Mouse (Mus musculus) retina, adult 2 months (tissue): Measurements from ENCODE around the gene Suclg2.

Experiments used
- DNase-seq: peaks from one replicate; pipeline ENCODE4 v3.0.0-alpha.2; 2012; ENCODE audit warnings: low read depth, low spot score

The Suclg2 gene

GRCm38 (mm10) chr6:95563355-95564009 is 155.1 kb downstream of the Suclg2 start:
- DNase-seq = no peak

GRCm38 (mm10) chr6:95556320-95556719 is 162.3 kb downstream of the Suclg2 start:
- DNase-seq = no peak

GRCm38 (mm10) chr6:95552339-95552950 is 166.2 kb downstream of the Suclg2 start:
- no peak for DNase-seq

GRCm38 (mm10) chr6:95551000-95551399 is 167.6 kb downstream of the Suclg2 start:
- DNase-seq = no peak

- no peak for DNase-seq
Measured at GRCm38 (mm10) chr6:95546189-95546832, 172.3 kb downstream of the Suclg2 start.

- no peak for DNase-seq
Measured at GRCm38 (mm10) chr6:95545714-95546113, 172.9 kb downstream of the Suclg2 start.

- DNase-seq = no peak
Measured at GRCm38 (mm10) chr6:95545296-95545695, 173.3 kb downstream of the Suclg2 start.

GRCm38 (mm10) chr6:95535191-95535590 is 183.4 kb downstream of the Suclg2 start:
- no peak for DNase-seq

- no peak for DNase-seq
Measured at GRCm38 (mm10) chr6:95519846-95520245, 198.8 kb downstream of the Suclg2 start.

- no peak for DNase-seq
Measured at GRCm38 (mm10) chr6:95518406-95518805, 200.2 kb downstream of the Suclg2 start.

- no peak for DNase-seq
Measured at GRCm38 (mm10) chr6:95515721-95516120, 202.9 kb downstream of the Suclg2 start.

GRCm38 (mm10) chr6:95514726-95515125 is 203.9 kb downstream of the Suclg2 start:
- no peak for DNase-seq

GRCm38 (mm10) chr6:95511689-95512088 is 206.9 kb downstream of the Suclg2 start:
- DNase-seq = no peak

- DNase-seq = no peak
Measured at GRCm38 (mm10) chr6:95500771-95501170, 217.8 kb downstream of the Suclg2 start.

GRCm38 (mm10) chr6:95499639-95500038 is 219.0 kb downstream of the Suclg2 start:
- DNase-seq = no peak

- DNase-seq = no peak
Measured at GRCm38 (mm10) chr6:95492216-95492956, 226.2 kb downstream of the Suclg2 start.

GRCm38 (mm10) chr6:95491043-95491442 is 227.6 kb downstream of the Suclg2 start:
- DNase-seq = no peak

- no peak for DNase-seq
Measured at GRCm38 (mm10) chr6:95485791-95486190, 232.8 kb downstream of the Suclg2 start.

- DNase-seq = peak; percentile 29
Measured at GRCm38 (mm10) chr6:95484183-95484818, 234.3 kb downstream of the Suclg2 start.

- DNase-seq = no peak
Measured at GRCm38 (mm10) chr6:95483686-95484085, 234.9 kb downstream of the Suclg2 start.

- no peak for DNase-seq
Measured at GRCm38 (mm10) chr6:95483127-95483526, 235.5 kb downstream of the Suclg2 start.

GRCm38 (mm10) chr6:95479801-95480200 is 238.8 kb downstream of the Suclg2 start:
- no peak for DNase-seq
